Mouse (Mus musculus) lung, postnatal 0 days (tissue): Measurements from ENCODE around the gene Ly6g6e.
"Not testable (repeated sequence)": the region's sequence is repeated elsewhere in the genome, so short reads cannot be mapped to it uniquely, and the experiment has no call there.

ENCODE experiments used
- CTCF ChIP-seq: IDR thresholded peaks from 2 replicates; pipeline ENCODE4 v1.5.1; 2016; ENCODE audit warnings: antibody characterized with exemption, mild to moderate bottlenecking
- EP300 ChIP-seq: IDR thresholded peaks from 2 replicates; pipeline ENCODE4 v1.6.1; 2016; ENCODE audit warnings: antibody characterized with exemption, mild to moderate bottlenecking, control low read depth

- TF ChIP-seq CTCF, EP300: not testable (repeated sequence)
Measured at GRCm38 (mm10) chr17:35124261-35124896, 47.7 kb downstream of the Ly6g6e start.
